Mouse (Mus musculus) adrenal gland, adult (tissue): ENCODE data around the gene Glt1d1.
"Not testable (repeated sequence)": the region's sequence is repeated elsewhere in the genome, so short reads cannot be mapped to it uniquely, and the experiment has no call there.

Experiments
- DNase-seq, 2 experiments: peaks; one replicate each; pipeline ENCODE4 v3.0.0; 2022 to 2023; ENCODE audit warnings: low spot score in 1 of 2; ENCODE audit not compliant: inconsistent age in 2 of 2

The Glt1d1 gene

GRCm38 (mm10) chr5:127695898-127696297 lies 63.8 kb downstream of the Glt1d1 start:
- no peak for DNase-seq

GRCm38 (mm10) chr5:127696602-127697001 lies 64.5 kb downstream of the Glt1d1 start:
- no peak for DNase-seq

- DNase-seq: no peak
These were observed 66.5 kb downstream of the Glt1d1 start for GRCm38 (mm10) chr5:127698525-127698924.

- no peak for DNase-seq
These were observed 67.6 kb downstream of the Glt1d1 start for GRCm38 (mm10) chr5:127699679-127700078.

- DNase-seq: no peak
These were observed 68.1 kb downstream of the Glt1d1 start for GRCm38 (mm10) chr5:127700156-127700555.

- DNase-seq: no peak
These were observed 71.6 kb downstream of the Glt1d1 start for GRCm38 (mm10) chr5:127703609-127704180.

- no peak for DNase-seq
These were observed 73.2 kb downstream of the Glt1d1 start for GRCm38 (mm10) chr5:127705225-127705624.

GRCm38 (mm10) chr5:127705976-127706375 lies 73.9 kb downstream of the Glt1d1 start:
- no peak for DNase-seq

- no peak for DNase-seq
These were observed 76.1 kb downstream of the Glt1d1 start for GRCm38 (mm10) chr5:127708143-127708542.

- no peak for DNase-seq
These were observed 83.0 kb downstream of the Glt1d1 start for GRCm38 (mm10) chr5:127714783-127715704.

GRCm38 (mm10) chr5:127720591-127721379 lies 88.7 kb downstream of the Glt1d1 start:
- DNase-seq: peak; percentile 10 to 46

- DNase-seq: not testable (repeated sequence)
These were observed 90.1 kb downstream of the Glt1d1 start for GRCm38 (mm10) chr5:127722171-127722570.

- no peak for DNase-seq
These were observed 98.3 kb downstream of the Glt1d1 start for GRCm38 (mm10) chr5:127730351-127730750.

GRCm38 (mm10) chr5:127741331-127741730 lies 109.3 kb downstream of the Glt1d1 start:
- DNase-seq: no peak

GRCm38 (mm10) chr5:127749540-127749939 lies 117.5 kb downstream of the Glt1d1 start:
- DNase-seq: not testable (repeated sequence)

- no peak for DNase-seq
These were observed 119.4 kb downstream of the Glt1d1 start for GRCm38 (mm10) chr5:127751262-127751975.

GRCm38 (mm10) chr5:127755594-127755993 lies 123.5 kb downstream of the Glt1d1 start:
- no peak for DNase-seq

- no peak for DNase-seq
These were observed 123.9 kb downstream of the Glt1d1 start for GRCm38 (mm10) chr5:127756011-127756410.

- no peak for DNase-seq
These were observed 124.8 kb downstream of the Glt1d1 start for GRCm38 (mm10) chr5:127756671-127757423.

GRCm38 (mm10) chr5:127758576-127758975 lies 126.5 kb downstream of the Glt1d1 start:
- DNase-seq: no peak
